Mouse (Mus musculus): ENCODE measurements around the gene Trp73.
A peak's percentile ranks its signal among the peaks of the same experiment; 100 is the strongest.

Trp73 gene

GRCm38 (mm10) chr4:154142211-154143040 lies 2.4 kb upstream of the Trp73 start, which contains the start of gene Wrap73:
Wrap73 (plus strand) TSS chr4:154142372.
- DNase-seq (ENCODE audit: low spot score in 2 of 2), result peak; percentile 70 to 84

GRCm38 (mm10) chr4:154141009-154141867 lies 1.2 kb upstream of the Trp73 start:
- DNase-seq (ENCODE audit: low spot score in 2 of 2), result no peak

GRCm38 (mm10) chr4:154140213-154141008 lies 403 bp upstream of the Trp73 start:
- no peak for DNase-seq (ENCODE audit: low spot score in 2 of 2)

- no peak for DNase-seq (ENCODE audit: low spot score in 2 of 2)
Measured at GRCm38 (mm10) chr4:154139671-154140181, 282 bp downstream of the Trp73 start.

DNA sequence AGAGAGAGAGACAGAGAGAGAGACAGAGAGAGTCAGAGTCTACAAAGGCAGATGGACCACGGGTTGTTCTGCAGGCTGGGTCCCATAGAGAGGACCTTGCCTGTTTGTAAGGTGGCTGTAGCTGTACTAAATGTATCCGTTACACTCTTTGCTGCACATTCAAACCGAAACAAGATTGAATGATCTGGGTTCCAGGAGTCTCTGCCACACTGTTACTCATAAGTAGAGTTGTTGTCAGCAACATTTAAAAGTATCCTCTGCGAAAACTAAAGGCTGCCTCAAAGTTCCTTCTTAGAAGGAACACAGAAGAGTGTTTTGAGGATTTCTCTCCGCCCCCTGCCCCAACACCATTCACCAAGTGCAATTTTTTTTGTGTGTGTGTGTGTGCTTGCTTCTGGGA lies 2.9 kb downstream of the Trp73 start:
- no peak for DNase-seq (ENCODE audit: low spot score in 2 of 2)

GRCm38 (mm10) chr4:154134803-154135202 lies 5.2 kb downstream of the Trp73 start:
- no peak for DNase-seq (ENCODE audit: low spot score in 2 of 2)

DNA sequence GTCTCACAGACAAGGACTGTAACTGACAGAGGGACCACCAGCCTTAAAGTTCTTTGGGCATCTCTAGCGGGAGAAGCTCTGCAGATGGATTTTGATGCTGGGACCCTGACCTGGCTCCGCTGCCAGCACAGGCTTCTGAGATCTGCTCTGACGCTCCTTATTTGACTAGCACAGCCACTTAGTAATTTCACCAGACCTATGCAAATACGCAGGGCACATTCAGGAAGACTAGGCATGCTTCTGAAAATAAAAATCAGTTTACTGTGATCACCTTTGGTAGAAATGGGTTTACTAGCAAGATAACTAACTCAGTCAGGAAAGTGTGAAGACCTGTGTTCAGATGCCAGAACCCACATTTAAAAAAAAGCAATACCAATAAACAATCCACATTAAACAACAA lies 8.1 kb downstream of the Trp73 start:
- DNase-seq (ENCODE audit: low spot score in 2 of 2), result no peak

GRCm38 (mm10) chr4:154129950-154130349 lies 10.1 kb downstream of the Trp73 start:
- no peak for DNase-seq (ENCODE audit: low spot score in 2 of 2)

DNA sequence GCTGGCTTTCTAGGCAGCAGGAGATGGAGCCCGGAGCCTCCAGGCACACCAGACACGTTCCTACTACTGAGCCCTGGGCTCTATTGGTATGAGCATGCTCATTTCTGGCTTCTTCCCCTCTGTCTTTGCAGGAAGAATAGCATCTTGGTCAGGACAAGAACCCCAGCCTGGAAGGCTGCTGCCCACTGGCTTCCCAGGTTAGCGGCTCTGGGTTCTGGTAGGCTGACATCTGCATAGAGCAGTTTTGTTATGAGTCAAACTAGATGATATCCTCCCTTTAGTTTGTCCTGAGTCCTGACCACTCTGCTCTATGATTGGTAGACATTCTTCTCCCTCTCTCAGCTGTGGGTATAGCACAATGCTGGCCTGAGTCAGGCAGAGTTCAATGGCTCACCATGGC lies 12.7 kb downstream of the Trp73 start:
- DNase-seq (ENCODE audit: low spot score in 2 of 2), result no peak

- DNase-seq (ENCODE audit: low spot score in 2 of 2), result no peak
Measured at GRCm38 (mm10) chr4:154125202-154125601, 14.8 kb downstream of the Trp73 start.

DNA sequence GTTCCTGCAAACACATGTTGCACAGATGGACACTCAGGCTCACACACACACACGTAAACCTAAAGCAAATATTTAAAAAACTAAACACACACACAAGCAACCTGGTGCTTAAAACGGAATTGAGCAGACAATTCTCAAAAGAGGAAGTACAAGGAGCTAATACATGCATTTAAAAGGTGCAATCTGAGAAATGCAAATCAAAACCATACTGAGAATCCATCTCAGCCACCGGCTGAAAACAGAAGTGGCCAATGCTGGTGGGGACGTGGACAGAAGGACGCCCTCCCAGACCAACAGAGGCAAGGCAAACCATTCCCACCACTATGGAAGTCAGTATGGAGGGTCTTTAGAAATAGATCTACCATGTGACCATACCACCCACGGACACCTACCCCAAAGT lies 16.5 kb downstream of the Trp73 start:
- no peak for DNase-seq (ENCODE audit: low spot score in 2 of 2)

DNA sequence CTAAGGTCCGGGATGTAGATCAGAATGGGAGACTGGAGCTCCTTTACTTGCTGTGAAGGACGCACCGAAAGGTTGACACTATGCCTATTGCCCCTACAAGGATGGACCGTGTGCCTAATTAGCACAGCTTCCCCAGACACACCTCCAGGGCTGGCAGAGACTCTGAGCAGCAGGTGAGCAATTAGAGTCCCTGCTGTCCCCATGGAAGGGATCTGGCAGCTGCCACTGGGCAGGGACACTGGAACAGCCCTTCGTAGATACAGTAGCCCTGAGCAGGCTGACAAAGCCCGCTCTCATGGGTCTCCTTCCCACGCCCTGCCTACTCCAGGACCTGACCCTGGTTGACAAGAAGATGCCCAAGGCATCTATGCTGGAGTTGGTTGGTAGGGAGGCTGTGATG lies 17.6 kb downstream of the Trp73 start:
- DNase-seq (ENCODE audit: low spot score in 2 of 2), result no peak

GRCm38 (mm10) chr4:154121800-154122199 lies 18.2 kb downstream of the Trp73 start:
- DNase-seq (ENCODE audit: low spot score in 2 of 2), result no peak

GRCm38 (mm10) chr4:154119208-154119607 lies 20.8 kb downstream of the Trp73 start:
- DNase-seq (ENCODE audit: low spot score in 2 of 2), result no peak

GRCm38 (mm10) chr4:154118782-154119181 lies 21.2 kb downstream of the Trp73 start:
- no peak for DNase-seq (ENCODE audit: low spot score in 2 of 2)

DNA sequence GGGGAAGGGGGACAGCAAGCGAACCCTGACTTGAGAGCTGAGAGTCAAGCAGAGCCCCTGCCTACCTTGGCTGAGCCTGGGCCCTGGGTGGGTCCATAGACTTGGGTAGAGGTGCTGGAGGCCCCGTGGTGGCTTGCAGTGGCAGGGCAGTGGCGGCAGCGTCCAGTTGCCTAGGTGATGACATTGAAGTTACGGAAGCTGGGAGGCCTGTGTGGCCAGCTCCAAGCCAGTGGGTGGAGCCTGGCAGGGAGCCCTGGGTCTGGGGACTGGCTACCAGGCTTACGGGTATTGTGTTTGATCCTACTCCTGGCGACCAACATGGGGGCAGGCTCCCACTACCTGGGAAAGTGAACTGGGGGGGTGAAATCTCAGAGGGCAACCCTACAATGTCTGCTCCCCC lies 23.6 kb downstream of the Trp73 start:
- no peak for DNase-seq (ENCODE audit: low spot score in 2 of 2)

GRCm38 (mm10) chr4:154109850-154110243 lies 30.2 kb downstream of the Trp73 start:
- no peak for DNase-seq (ENCODE audit: low spot score in 2 of 2)

GRCm38 (mm10) chr4:154109216-154109849 lies 30.7 kb downstream of the Trp73 start:
- DNase-seq (ENCODE audit: low spot score in 2 of 2), result peak; percentile 9 to 19

- DNase-seq (ENCODE audit: low spot score in 2 of 2), result no peak
Measured at GRCm38 (mm10) chr4:154106497-154107061, 33.4 kb downstream of the Trp73 start.

- DNase-seq (ENCODE audit: low spot score in 2 of 2), result peak; percentile 18 to 49
Measured at GRCm38 (mm10) chr4:154105381-154106001, 34.5 kb downstream of the Trp73 start.

All from frontal cortex, postnatal 14 days (tissue).